Mouse (Mus musculus): Measurements from ENCODE around the gene Ankrd44.

GRCm38 (mm10) chr1:54829681-54830213 lies 96.4 kb downstream of the Ankrd44 start:
- TF ChIP-seq POLR2A (IDR thresholded peaks at IDR 0.05; ENCODE audit: low read depth, low read length) (no peak), CTCF (conservative IDR thresholded peaks at IDR 0.05; ENCODE audit: insufficient read depth, insufficient read length, low read depth, low read length) (no peak)
